Mouse (Mus musculus) midbrain, postnatal 0 days (tissue): ENCODE measurements around the gene Medag. TPM values are rescaled to one million over a fixed set of nuclear protein-coding genes. Genes with fewer than 3 reads are reported as not detected.

Source experiments
- ATAC-seq: fragments of 200-750 bp; cut with Nextera tagmentation; 2 replicates; pipeline ENCODE4 v1.8.0; 2017; ENCODE audit warnings: moderate number of reproducible peaks, mild to moderate bottlenecking, moderate TSS enrichment, moderate library complexity; ENCODE audit not compliant: low FRiP score
- DNase-seq: peaks from one replicate; pipeline ENCODE4 v3.0.0-alpha.2; 2015; ENCODE audit warnings: low spot score
- H3K27ac ChIP-seq: fragments of 300-500 bp; sonication (generic); 2 replicates; pipeline ENCODE4 v1.5.1; 2014; ENCODE audit warnings: low read depth, mild to moderate bottlenecking, low read length, mixed read lengths
- H3K27me3 ChIP-seq: fragments of 300-500 bp; sonication (generic); 2 replicates; pipeline ENCODE4 v1.6.1; 2014; ENCODE audit warnings: low read length, control low read depth, mixed read lengths; ENCODE audit not compliant: insufficient read depth
- H3K36me3 ChIP-seq: fragments of 300-500 bp; sonication (generic); 2 replicates; pipeline ENCODE4 v1.6.1; 2014; ENCODE audit warnings: low read length, control low read depth, mixed read lengths; ENCODE audit not compliant: insufficient read depth
- H3K4me1 ChIP-seq: fragments of 300-500 bp; sonication (generic); 2 replicates; pipeline ENCODE4 v1.6.1; 2014; ENCODE audit warnings: mild to moderate bottlenecking, control low read depth, antibody characterized with exemption, low read length, mixed read lengths; ENCODE audit not compliant: insufficient read depth
- H3K4me2 ChIP-seq: fragments of 300-500 bp; sonication (generic); 2 replicates; pipeline ENCODE4 v1.6.1; 2014; ENCODE audit warnings: low read depth, mild to moderate bottlenecking, low read length, mixed read lengths; ENCODE audit not compliant: poor library complexity, severe bottlenecking
- H3K4me3 ChIP-seq: fragments of 300-500 bp; sonication (generic); 2 replicates; pipeline ENCODE4 v1.5.1; 2014; ENCODE audit warnings: low read depth, mild to moderate bottlenecking, low read length, moderate library complexity
- H3K9ac ChIP-seq: fragments of 300-500 bp; sonication (generic); replicated peaks from 2 replicates; pipeline ENCODE4 v1.6.1; 2014; ENCODE audit warnings: mild to moderate bottlenecking, low read length, moderate library complexity, mixed read lengths; ENCODE audit not compliant: poor library complexity, severe bottlenecking
- H3K9me3 ChIP-seq: fragments of 300-500 bp; sonication (generic); 2 replicates; pipeline ENCODE4 v1.6.1; 2016; ENCODE audit warnings: low read length, control low read depth
- CTCF ChIP-seq: IDR thresholded peaks from 2 replicates; pipeline ENCODE4 v1.5.1; 2016; ENCODE audit warnings: antibody characterized with exemption, mild to moderate bottlenecking
- WGBS: fragments of 180-500 bp; shearing (Covaris S2); extraction: QIAGEN DNeasy Blood & Tissue Kit; methylation state at CpG from one replicate; pipeline ENCODE4 v1.1.7; 2014; 5-methylcytosine and 5-hydroxymethylcytosine counted together
- polyA plus RNA-seq: library from polyadenylated mRNA; unstranded; fragments of >200 nt; fragmentation: Nextera tagmentation; extraction: Ambion mirVana; gene quantifications from 2 replicates; pipeline ENCODE4 v1.2.1, GENCODE M21; 2015
- total RNA-seq: library from RNA; depleted of rRNA; stranded (reverse); fragments of >200 nt; gene quantifications from 2 replicates; pipeline ENCODE4 v1.2.3, GENCODE M21; 2014

Gene Medag
- total and polyA plus RNA-seq, 2 experiments from 2014 or later, result 2.1 to 2.6 TPM

GRCm38 (mm10) chr5:149429541-149429940 lies 18.0 kb downstream of the Medag start:
- H3K9ac ChIP-seq, result no peak overlapping the region
- no peak for TF ChIP-seq CTCF
- WGBS, result 87% methylated on average over 4 of the region's 4 CpGs
- H3K4me3 ChIP-seq, result no peak overlapping the region
- no peaks in the 10 kb centered on the region for H3K36me3 ChIP-seq
- ATAC-seq (no peak), DNase-seq (no peak)
- no peaks in the 10 kb centered on the region for H3K9me3 ChIP-seq
- H3K4me2 ChIP-seq, result no peak overlapping the region
- H3K4me1 ChIP-seq, result peaks cover 10% of the 10 kb centered on the region; the same call in 1 of the 2 replicates
- no peak overlapping the region for H3K27ac ChIP-seq
- H3K27me3 ChIP-seq, result no peaks in the 10 kb centered on the region

GRCm38 (mm10) chr5:149430943-149431342 lies 19.4 kb downstream of the Medag start:
- no peak overlapping the region for H3K4me2 ChIP-seq
- no peak for DNase-seq
- TF ChIP-seq CTCF, result no peak
- H3K9me3 ChIP-seq, result no peaks in the 10 kb centered on the region
- H3K27ac ChIP-seq, result no peak overlapping the region
- H3K36me3 ChIP-seq, result no peaks in the 10 kb centered on the region
- no peak for ATAC-seq
- H3K4me3 ChIP-seq, result no peak overlapping the region
- H3K27me3 ChIP-seq, result no peaks in the 10 kb centered on the region
- WGBS, result 91% methylated on average over 3 of the region's 3 CpGs
- H3K9ac ChIP-seq, result no peak overlapping the region
- H3K4me1 ChIP-seq, result peaks cover 10% of the 10 kb centered on the region; the same call in 1 of the 2 replicates

DNA sequence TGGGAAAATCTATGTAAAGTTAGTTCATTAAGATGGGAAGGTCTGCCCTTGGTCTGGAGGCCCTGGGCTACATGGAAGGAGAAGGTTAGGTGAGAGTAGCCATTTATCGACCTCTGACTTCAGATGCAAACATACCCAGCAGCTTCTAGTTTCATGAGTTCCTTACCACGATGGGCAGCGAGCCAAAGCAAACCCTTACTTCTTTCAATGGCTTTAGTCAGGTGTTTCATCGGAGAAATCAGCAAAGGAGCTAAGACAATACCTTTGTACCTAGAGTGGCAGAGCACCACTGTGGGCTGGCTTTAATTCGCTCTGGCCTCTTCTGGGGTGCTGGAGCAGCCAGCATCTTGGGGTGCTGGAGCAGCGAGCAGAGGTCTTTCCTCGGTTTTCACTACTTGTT lies 22.1 kb downstream of the Medag start:
- Histone ChIP-seq H3K4me1 (0 out of 2 replicates have a peak, but pooled peaks cover 6% of the 10 kb centered on the region), H3K9ac (no peak overlapping the region), H3K9me3 (no peaks in the 10 kb centered on the region), H3K27me3 (no peaks in the 10 kb centered on the region), H3K27ac (no peak overlapping the region), H3K4me3 (no peak overlapping the region), H3K36me3 (no peaks in the 10 kb centered on the region), H3K4me2 (no peak overlapping the region)
- ATAC-seq (no peak), DNase-seq (no peak)
- no peak for TF ChIP-seq CTCF
- WGBS, result 73% methylated on average over 7 of the region's 7 CpGs

DNA sequence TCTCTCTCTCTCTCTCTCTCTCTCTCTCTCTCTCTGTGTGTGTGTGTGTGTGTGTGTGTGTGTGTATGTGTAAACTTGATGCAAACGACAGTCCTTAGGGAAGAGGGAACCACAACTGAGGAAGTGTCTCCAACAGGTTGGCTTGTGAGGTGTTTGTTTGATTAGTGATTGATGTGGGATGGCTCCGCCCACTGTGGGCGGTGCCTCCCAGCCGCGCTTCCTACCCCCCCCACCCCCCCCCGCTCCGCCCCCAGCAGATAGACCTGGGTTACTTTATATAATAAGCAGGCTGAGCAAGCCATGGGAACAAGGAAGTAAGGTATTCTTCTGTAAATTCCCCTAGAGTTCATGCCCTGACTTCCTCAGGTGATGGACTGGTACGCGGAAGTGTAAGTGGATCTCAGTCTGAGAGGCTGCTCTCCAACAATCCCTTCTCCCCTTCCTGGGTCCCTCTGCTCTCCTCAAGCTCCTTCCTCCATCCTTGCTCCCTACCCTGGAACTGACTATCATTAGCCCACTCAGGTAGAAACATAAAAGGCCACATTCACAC lies 22.7 kb downstream of the Medag start:
- H3K27ac ChIP-seq, result no peak overlapping the region
- H3K27me3 ChIP-seq, result no peaks in the 10 kb centered on the region
- H3K4me1 ChIP-seq, result no peaks in the 10 kb centered on the region
- no peak for TF ChIP-seq CTCF
- H3K9me3 ChIP-seq, result no peaks in the 10 kb centered on the region
- H3K4me2 ChIP-seq, result no peak overlapping the region
- ATAC-seq (no peak), DNase-seq (no peak)
- H3K4me3 ChIP-seq, result no peak overlapping the region
- H3K9ac ChIP-seq, result no peak overlapping the region
- 38% methylated on average over 9 of the region's 9 CpGs for WGBS
- no peaks in the 10 kb centered on the region for H3K36me3 ChIP-seq

DNA sequence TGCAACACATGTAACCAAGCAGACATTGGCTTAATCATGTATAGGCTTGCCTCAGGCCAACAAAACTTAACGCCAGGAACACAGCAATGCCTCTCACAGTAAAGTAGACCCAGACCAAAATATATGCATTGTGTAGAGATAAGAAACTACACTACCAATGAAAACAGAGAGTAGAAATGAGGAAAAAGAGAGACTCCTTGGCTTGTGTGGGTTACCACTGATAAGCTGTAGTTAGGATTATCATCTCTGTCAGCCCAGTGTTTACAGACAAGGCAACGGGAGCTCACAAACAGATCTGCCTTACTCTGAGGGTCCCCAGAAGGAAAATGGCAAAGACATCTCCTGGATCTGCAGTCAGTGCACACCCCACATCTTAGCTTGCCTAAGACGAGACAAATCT lies 25.0 kb downstream of the Medag start:
- Histone ChIP-seq H3K9me3 (no peaks in the 10 kb centered on the region), H3K27me3 (no peaks in the 10 kb centered on the region), H3K27ac (no peak overlapping the region), H3K4me2 (no peak overlapping the region), H3K36me3 (no peaks in the 10 kb centered on the region), H3K4me3 (no peak overlapping the region), H3K4me1 (peaks cover 8% of the 10 kb centered on the region), H3K9ac (no peak overlapping the region)
- no peak for TF ChIP-seq CTCF
- WGBS, result 63% methylated on average over 3 of the region's 3 CpGs
- DNase-seq (no peak), ATAC-seq (no peak)

DNA sequence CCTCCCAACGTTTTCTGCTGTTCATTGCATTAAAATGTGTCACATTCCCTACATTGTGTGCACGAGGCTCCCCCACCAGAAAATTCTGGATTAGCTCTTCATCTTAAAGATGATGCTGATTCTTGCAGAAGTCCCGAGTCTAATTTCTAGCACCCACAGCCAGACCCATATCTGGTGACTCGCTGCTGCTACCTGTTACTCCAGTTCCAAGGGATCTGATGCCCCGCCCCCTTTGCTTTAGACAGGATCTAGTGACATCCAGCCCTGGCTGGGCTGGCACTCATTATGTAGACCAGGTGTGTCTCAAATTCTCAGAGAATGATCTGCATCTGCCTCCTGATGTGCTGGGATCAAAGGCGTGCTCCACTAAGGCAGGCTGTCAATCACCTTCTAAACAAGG lies 25.6 kb downstream of the Medag start:
- peaks cover 11% of the 10 kb centered on the region for H3K4me1 ChIP-seq
- H3K27me3 ChIP-seq, result no peaks in the 10 kb centered on the region
- WGBS, result 78% methylated on average over 6 of the region's 6 CpGs
- H3K9me3 ChIP-seq, result no peaks in the 10 kb centered on the region
- DNase-seq (no peak), ATAC-seq (no peak)
- no peak overlapping the region for H3K4me2 ChIP-seq
- no peak overlapping the region for H3K27ac ChIP-seq
- no peak overlapping the region for H3K4me3 ChIP-seq
- no peaks in the 10 kb centered on the region for H3K36me3 ChIP-seq
- H3K9ac ChIP-seq, result no peak overlapping the region
- no peak for TF ChIP-seq CTCF
